Mouse (Mus musculus): ENCODE results near the gene Cep70. TPM values are rescaled to one million over a fixed set of nuclear protein-coding genes. Genes with fewer than 3 reads are reported as not detected.

The Cep70 gene
- polyA plus RNA-seq, 1 experiment from 2014 or later = 14.8 TPM

DNA sequence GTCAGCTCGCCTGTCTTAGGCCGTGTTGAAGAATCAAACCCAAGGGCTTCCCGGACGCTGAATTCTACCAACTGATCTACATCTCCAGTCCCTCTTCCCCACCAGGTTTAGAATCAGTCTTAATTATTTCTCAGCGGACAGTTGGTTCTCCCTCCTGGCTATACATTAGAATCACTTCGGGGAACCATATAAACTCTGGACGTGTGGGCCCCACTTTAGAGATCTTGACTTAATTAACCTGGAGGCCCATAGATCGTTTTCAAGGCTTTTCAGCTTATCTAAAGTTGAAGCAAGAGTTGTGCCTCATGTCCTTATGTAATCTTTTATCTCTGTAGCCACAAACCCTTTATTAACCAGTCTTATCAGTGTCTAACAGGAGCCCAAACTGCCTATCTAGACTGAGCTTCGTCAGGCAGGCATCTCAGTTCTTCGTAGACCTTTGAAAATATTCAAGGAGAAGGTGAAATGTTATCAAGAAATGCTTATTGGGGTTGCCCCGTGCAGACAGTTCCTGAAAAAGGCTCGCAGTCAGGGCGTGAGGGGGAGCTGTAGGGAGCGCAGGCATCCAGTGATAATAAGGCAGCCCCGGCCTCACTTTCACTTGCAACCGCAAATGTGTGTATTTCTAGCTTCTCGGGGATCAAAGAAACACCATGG lies 506 bp upstream of the Cep70 start:
- H3K9me3 ChIP-seq (ENCODE audit: low read length) = no peaks in the 10 kb centered on the region
- no peaks in the 10 kb centered on the region for H3K27me3 ChIP-seq (ENCODE audit: insufficient read depth, low read length)
- H3K36me3 ChIP-seq (replicated peaks; ENCODE audit: insufficient read depth, low read length) = no peaks in the 10 kb centered on the region; the same call in 1 of the 2 replicates
- peaks cover 20% of the 10 kb centered on the region for H3K4me1 ChIP-seq (ENCODE audit: insufficient read depth)
- H3K4me2 ChIP-seq (ENCODE audit: low read depth, low read length) = peak overlapping the region; percentile 81
- peak overlapping the region; percentile 58 for H3K9ac ChIP-seq (replicated peaks)
- DNase-seq (no peak), ATAC-seq (peak; percentile 63)
- peak; percentile 33; the same call in 1 of the 2 replicates for TF ChIP-seq CTCF (IDR thresholded peaks at IDR 0.05; ENCODE audit: low read depth)
- TF ChIP-seq EP300 (IDR thresholded peaks at IDR 0.05; ENCODE audit: low read depth) = peak; percentile 97
- peak overlapping the region; percentile 89 for H3K27ac ChIP-seq (ENCODE audit: low read depth)
- WGBS (ENCODE audit: insufficient replicate concordance) = 4% methylated on average over 17 of the region's 17 CpGs
- H3K4me3 ChIP-seq (ENCODE audit: low read depth, low read length) = peak overlapping the region; percentile 90

GRCm38 (mm10) chr9:99243895-99244293 lies 727 bp downstream of the Cep70 start:
- no peak for ATAC-seq
- no peaks in the 10 kb centered on the region for H3K27me3 ChIP-seq (ENCODE audit: insufficient read depth, low read length)
- TF ChIP-seq EP300 (IDR thresholded peaks at IDR 0.05; ENCODE audit: low read depth) = no peak
- no peak for TF ChIP-seq CTCF (IDR thresholded peaks at IDR 0.05; ENCODE audit: low read depth)
- peak overlapping the region; percentile 90 for H3K4me3 ChIP-seq (ENCODE audit: low read depth, low read length)
- WGBS (ENCODE audit: insufficient replicate concordance) = 5% methylated on average over 10 of the region's 10 CpGs
- peak overlapping the region; percentile 84 for H3K9ac ChIP-seq (replicated peaks)
- no peak for DNase-seq
- H3K27ac ChIP-seq (ENCODE audit: low read depth) = peak overlapping the region; percentile 89
- H3K4me2 ChIP-seq (ENCODE audit: low read depth, low read length) = peak overlapping the region; percentile 81
- H3K9me3 ChIP-seq (ENCODE audit: low read length) = no peaks in the 10 kb centered on the region
- H3K36me3 ChIP-seq (replicated peaks; ENCODE audit: insufficient read depth, low read length) = no peaks in the 10 kb centered on the region; the same call in 1 of the 2 replicates
- H3K4me1 ChIP-seq (ENCODE audit: insufficient read depth) = peaks cover 29% of the 10 kb centered on the region

DNA sequence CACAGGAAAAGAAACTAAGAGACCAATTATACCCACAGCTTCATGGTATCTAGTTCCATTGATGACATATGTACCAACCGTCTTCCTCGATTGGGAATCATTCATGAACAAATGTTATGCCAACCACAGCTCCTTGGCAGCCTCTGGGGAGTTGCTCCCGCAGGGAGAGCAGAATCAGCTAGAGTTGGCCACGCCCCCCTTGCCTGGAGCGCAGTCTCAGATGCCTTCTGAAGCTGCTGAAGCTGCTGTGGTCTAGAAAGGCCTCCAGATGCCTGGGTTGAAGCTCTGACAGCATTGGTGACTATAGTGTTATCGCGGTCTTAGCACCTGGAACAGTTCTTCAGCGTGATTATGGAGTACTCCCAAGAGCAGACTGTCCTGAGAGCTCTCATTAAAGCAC lies 5.1 kb downstream of the Cep70 start:
- WGBS (ENCODE audit: insufficient replicate concordance) = 62% methylated on average over 8 of the region's 8 CpGs
- no peaks in the 10 kb centered on the region; the same call in 1 of the 2 replicates for H3K36me3 ChIP-seq (replicated peaks; ENCODE audit: insufficient read depth, low read length)
- DNase-seq = peak; percentile 60
- peaks cover 28% of the 10 kb centered on the region; the same call in 1 of the 2 replicates for H3K4me1 ChIP-seq (ENCODE audit: insufficient read depth)
- ATAC-seq = peak; percentile 48
- H3K4me2 ChIP-seq (ENCODE audit: low read depth, low read length) = no peak overlapping the region
- no peaks in the 10 kb centered on the region for H3K9me3 ChIP-seq (ENCODE audit: low read length)
- no peak overlapping the region for H3K4me3 ChIP-seq (ENCODE audit: low read depth, low read length)
- no peak overlapping the region for H3K9ac ChIP-seq (replicated peaks)
- H3K27ac ChIP-seq (ENCODE audit: low read depth) = 0 out of 2 replicates have a peak overlapping the region, but pooled peaks have one; percentile 8
- TF ChIP-seq EP300 (IDR thresholded peaks at IDR 0.05; ENCODE audit: low read depth) = peak; percentile 77
- TF ChIP-seq CTCF (IDR thresholded peaks at IDR 0.05; ENCODE audit: low read depth) = no peak
- no peaks in the 10 kb centered on the region for H3K27me3 ChIP-seq (ENCODE audit: insufficient read depth, low read length)

DNA sequence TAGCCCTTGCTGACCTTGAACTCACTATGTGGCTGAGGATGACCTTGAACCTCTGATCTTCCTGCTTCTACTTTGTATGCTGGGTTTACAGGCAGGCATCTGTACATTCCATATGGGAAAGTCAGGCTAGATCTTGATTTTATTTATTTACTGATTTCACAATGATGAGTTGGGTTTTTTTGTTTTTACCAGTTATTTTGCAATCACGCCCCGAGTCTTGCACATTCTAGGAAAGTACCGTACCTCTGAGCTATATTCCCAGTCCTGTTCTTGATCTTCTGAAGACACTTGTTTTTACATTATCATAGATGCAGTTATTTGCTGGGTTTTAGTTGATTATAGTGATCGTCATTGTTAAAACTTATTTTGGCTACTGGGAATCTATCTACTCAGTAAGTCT lies 5.7 kb downstream of the Cep70 start:
- peaks cover 2% of the 10 kb centered on the region; the same call in 1 of the 2 replicates for H3K36me3 ChIP-seq (replicated peaks; ENCODE audit: insufficient read depth, low read length)
- H3K4me2 ChIP-seq (ENCODE audit: low read depth, low read length) = no peak overlapping the region

GRCm38 (mm10) chr9:99253861-99254260 lies 10.7 kb downstream of the Cep70 start:
- Histone ChIP-seq H3K27me3 (ENCODE audit: insufficient read depth, low read length) (no peaks in the 10 kb centered on the region), H3K9ac (replicated peaks) (no peak overlapping the region), H3K4me3 (ENCODE audit: low read depth, low read length) (no peak overlapping the region), H3K4me1 (ENCODE audit: insufficient read depth) (peaks cover 5% of the 10 kb centered on the region; the same call in 1 of the 2 replicates), H3K4me2 (ENCODE audit: low read depth, low read length) (no peak overlapping the region), H3K36me3 (replicated peaks; ENCODE audit: insufficient read depth, low read length) (peaks cover 22% of the 10 kb centered on the region), H3K9me3 (ENCODE audit: low read length) (no peaks in the 10 kb centered on the region), H3K27ac (ENCODE audit: low read depth) (no peak overlapping the region)
- ATAC-seq (no peak), DNase-seq (no peak)
- 83% methylated on average over 10 of the region's 10 CpGs for WGBS (ENCODE audit: insufficient replicate concordance)
- TF ChIP-seq EP300 (IDR thresholded peaks at IDR 0.05; ENCODE audit: low read depth) = no peak
- no peak for TF ChIP-seq CTCF (IDR thresholded peaks at IDR 0.05; ENCODE audit: low read depth)

More for the DNA sequence above, 5.7 kb downstream of the Cep70 start:
- no peak for DNase-seq
- H3K9me3 ChIP-seq (ENCODE audit: low read length) = no peaks in the 10 kb centered on the region
- no peak overlapping the region for H3K9ac ChIP-seq (replicated peaks)
- H3K27me3 ChIP-seq (ENCODE audit: insufficient read depth, low read length) = no peaks in the 10 kb centered on the region
- WGBS (ENCODE audit: insufficient replicate concordance) = 80% methylated on average over 4 of the region's 4 CpGs
- no peak overlapping the region for H3K4me3 ChIP-seq (ENCODE audit: low read depth, low read length)
- ATAC-seq = peak; percentile 10; the same call in 1 of the 2 replicates
- no peak for TF ChIP-seq CTCF (IDR thresholded peaks at IDR 0.05; ENCODE audit: low read depth)
- TF ChIP-seq EP300 (IDR thresholded peaks at IDR 0.05; ENCODE audit: low read depth) = no peak
- H3K4me1 ChIP-seq (ENCODE audit: insufficient read depth) = peaks cover 27% of the 10 kb centered on the region; the same call in 1 of the 2 replicates
- H3K27ac ChIP-seq (ENCODE audit: low read depth) = no peak overlapping the region

GRCm38 (mm10) chr9:99256206-99256605 lies 13.0 kb downstream of the Cep70 start:
- H3K9me3 ChIP-seq (ENCODE audit: low read length) = no peaks in the 10 kb centered on the region
- H3K9ac ChIP-seq (replicated peaks) = no peak overlapping the region
- H3K4me1 ChIP-seq (ENCODE audit: insufficient read depth) = no peaks in the 10 kb centered on the region
- no peak overlapping the region for H3K4me2 ChIP-seq (ENCODE audit: low read depth, low read length)
- DNase-seq (no peak), ATAC-seq (no peak)
- no peak overlapping the region for H3K4me3 ChIP-seq (ENCODE audit: low read depth, low read length)
- H3K36me3 ChIP-seq (replicated peaks; ENCODE audit: insufficient read depth, low read length) = peaks cover 29% of the 10 kb centered on the region
- 79% methylated on average over 1 of the region's 1 CpGs for WGBS (ENCODE audit: insufficient replicate concordance)
- TF ChIP-seq CTCF (IDR thresholded peaks at IDR 0.05; ENCODE audit: low read depth) (no peak), EP300 (IDR thresholded peaks at IDR 0.05; ENCODE audit: low read depth) (no peak)
- H3K27ac ChIP-seq (ENCODE audit: low read depth) = peak overlapping the region; percentile 76; the same call in 1 of the 2 replicates
- H3K27me3 ChIP-seq (ENCODE audit: insufficient read depth, low read length) = no peaks in the 10 kb centered on the region

Data from liver, postnatal 0 days (tissue).